Mouse (Mus musculus): ENCODE results near the gene Phf1. TPM values are rescaled to one million over a fixed set of nuclear protein-coding genes. Genes with fewer than 3 reads are reported as not detected.
A peak's percentile ranks its signal among the peaks of the same experiment; 100 is the strongest.
"Not testable (repeated sequence)": the region's sequence is repeated elsewhere in the genome, so short reads cannot be mapped to it uniquely, and the experiment has no call there.

The Phf1 gene
- polyA plus RNA-seq (2016; fragmentation: Nextera tagmentation; extraction: Ambion mirVana) = 4.5 and 8.2 TPM in 2 replicates

DNA sequence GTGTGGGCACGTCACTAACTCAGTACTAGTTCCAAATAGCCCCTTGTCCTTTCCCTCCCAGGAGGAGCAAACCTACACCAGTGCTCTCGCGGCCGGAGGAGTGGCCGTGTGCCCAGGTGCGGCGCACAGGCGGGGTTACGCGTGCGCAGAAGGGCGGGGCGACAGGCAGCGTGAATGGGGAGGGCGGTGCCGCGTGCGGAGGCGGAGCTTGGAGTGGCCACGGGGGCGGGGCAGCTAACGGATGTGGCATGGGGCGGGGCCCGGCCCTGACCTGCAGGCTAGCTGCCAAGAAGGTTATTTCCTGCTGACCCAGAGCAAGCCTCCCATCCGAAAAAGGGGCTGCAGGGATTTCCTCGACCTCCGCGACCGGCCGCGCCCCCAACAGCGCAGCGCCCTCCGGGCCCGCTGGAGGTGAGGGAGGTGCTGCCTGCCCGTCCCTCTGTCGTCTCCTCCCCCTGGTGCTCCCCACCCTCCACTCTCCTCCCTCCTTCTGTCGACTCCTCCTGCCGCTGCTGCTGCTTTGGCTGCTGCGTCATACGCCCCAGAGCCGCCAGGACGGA lies at the start of gene Phf1:
TSS of gene Phf1 (plus strand) at position 214 of the 560 bp plus-strand sequence.
- Histone ChIP-seq H3K9me3 (no peaks in the 10 kb centered on the region), H3K27me3 (ENCODE audit: insufficient read depth, poor library complexity, severe bottlenecking) (no peaks in the 10 kb centered on the region), H3K36me3 (peaks cover 77% of the 10 kb centered on the region), H3K27ac (peak within 1 kb of the TSS; percentile 90), H3K4me1 (replicated peaks) (peaks cover 36% of the 10 kb centered on the region), H3K4me3 (peak within 1 kb of the TSS; percentile 71)
- WGBS = under 1% methylated on average over 43 of the region's 43 CpGs
- DNase-seq (ENCODE audit: low spot score) = peak; percentile 94

GRCm38 (mm10) chr17:26883585-26883984 lies 49.3 kb upstream of the Phf1 start:
- H3K27ac ChIP-seq = no peak overlapping the region
- WGBS = 82% methylated on average over 6 of the region's 6 CpGs
- no peaks in the 10 kb centered on the region for H3K36me3 ChIP-seq

GRCm38 (mm10) chr17:26884995-26885926 lies 47.6 kb upstream of the Phf1 start:
- Histone ChIP-seq H3K27me3 (ENCODE audit: insufficient read depth, poor library complexity, severe bottlenecking) (peaks cover 50% of the 10 kb centered on the region), H3K36me3 (no peaks in the 10 kb centered on the region), H3K9me3 (no peaks in the 10 kb centered on the region), H3K4me1 (replicated peaks) (peaks cover 20% of the 10 kb centered on the region), H3K4me3 (peak overlapping the region; percentile 45), H3K27ac (no peak overlapping the region)
- 24% methylated on average over 25 of the region's 25 CpGs for WGBS
- peak; percentile 71 for DNase-seq (ENCODE audit: low spot score)

More at GRCm38 (mm10) chr17:26883585-26883984, 49.3 kb upstream of the Phf1 start:
- DNase-seq (ENCODE audit: low spot score) = no peak
- Histone ChIP-seq H3K4me1 (replicated peaks) (peaks cover 20% of the 10 kb centered on the region), H3K4me3 (no peak overlapping the region), H3K9me3 (0 out of 2 replicates have a peak, but pooled peaks cover 1% of the 10 kb centered on the region), H3K27me3 (ENCODE audit: insufficient read depth, poor library complexity, severe bottlenecking) (peaks cover 45% of the 10 kb centered on the region)

DNA sequence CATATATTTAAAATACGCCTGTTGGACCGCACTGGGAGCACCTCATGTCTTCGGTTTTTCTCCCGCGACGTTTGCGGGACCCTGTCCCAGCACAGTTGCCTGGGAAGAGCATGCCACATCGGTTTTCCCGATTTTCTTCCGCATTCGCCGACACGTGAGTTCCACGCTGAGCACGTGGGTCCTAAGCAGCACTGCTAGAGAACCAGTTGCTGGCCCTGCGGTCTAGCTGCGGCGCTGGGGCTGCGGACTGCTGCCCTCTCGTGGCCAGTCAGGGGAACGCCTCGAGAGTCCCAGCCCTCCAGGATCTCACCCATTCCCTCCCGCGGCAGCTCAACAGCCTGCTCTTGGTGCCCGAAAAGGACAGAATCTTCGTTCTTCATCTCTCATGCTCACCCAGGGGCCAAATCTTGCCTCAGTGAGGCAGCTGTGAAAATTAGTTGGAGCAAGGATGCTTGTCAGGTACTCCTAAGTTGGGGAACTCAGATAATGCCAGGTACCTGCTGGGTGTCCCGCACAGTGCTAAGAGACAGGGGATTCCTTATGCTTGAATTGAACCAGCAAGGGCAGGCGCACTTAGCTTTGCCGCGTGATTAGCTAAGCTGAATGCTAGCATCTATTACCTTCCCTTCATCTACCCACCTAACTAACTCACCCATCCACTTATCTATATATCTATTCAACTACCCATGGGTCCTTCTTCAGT lies 46.7 kb upstream of the Phf1 start:
- DNase-seq (ENCODE audit: low spot score) = peak; percentile 87
- H3K4me3 ChIP-seq = peak overlapping the region; percentile 45
- 11% methylated on average over 30 of the region's 30 CpGs for WGBS
- peaks cover 20% of the 10 kb centered on the region for H3K4me1 ChIP-seq (replicated peaks)
- H3K36me3 ChIP-seq = no peaks in the 10 kb centered on the region
- peaks cover 55% of the 10 kb centered on the region for H3K27me3 ChIP-seq (ENCODE audit: insufficient read depth, poor library complexity, severe bottlenecking)
- no peaks in the 10 kb centered on the region for H3K9me3 ChIP-seq
- H3K27ac ChIP-seq = peak overlapping the region; percentile 5; the same call in 1 of the 2 replicates

GRCm38 (mm10) chr17:26887926-26888325 lies 44.9 kb upstream of the Phf1 start:
- Histone ChIP-seq H3K27me3 (ENCODE audit: insufficient read depth, poor library complexity, severe bottlenecking) (peaks cover 55% of the 10 kb centered on the region), H3K27ac (no peak overlapping the region), H3K9me3 (no peaks in the 10 kb centered on the region), H3K4me3 (no peak overlapping the region), H3K36me3 (no peaks in the 10 kb centered on the region), H3K4me1 (replicated peaks) (peaks cover 32% of the 10 kb centered on the region)
- DNase-seq (ENCODE audit: low spot score) = no peak
- WGBS = 42% methylated on average over 3 of the region's 3 CpGs

DNA sequence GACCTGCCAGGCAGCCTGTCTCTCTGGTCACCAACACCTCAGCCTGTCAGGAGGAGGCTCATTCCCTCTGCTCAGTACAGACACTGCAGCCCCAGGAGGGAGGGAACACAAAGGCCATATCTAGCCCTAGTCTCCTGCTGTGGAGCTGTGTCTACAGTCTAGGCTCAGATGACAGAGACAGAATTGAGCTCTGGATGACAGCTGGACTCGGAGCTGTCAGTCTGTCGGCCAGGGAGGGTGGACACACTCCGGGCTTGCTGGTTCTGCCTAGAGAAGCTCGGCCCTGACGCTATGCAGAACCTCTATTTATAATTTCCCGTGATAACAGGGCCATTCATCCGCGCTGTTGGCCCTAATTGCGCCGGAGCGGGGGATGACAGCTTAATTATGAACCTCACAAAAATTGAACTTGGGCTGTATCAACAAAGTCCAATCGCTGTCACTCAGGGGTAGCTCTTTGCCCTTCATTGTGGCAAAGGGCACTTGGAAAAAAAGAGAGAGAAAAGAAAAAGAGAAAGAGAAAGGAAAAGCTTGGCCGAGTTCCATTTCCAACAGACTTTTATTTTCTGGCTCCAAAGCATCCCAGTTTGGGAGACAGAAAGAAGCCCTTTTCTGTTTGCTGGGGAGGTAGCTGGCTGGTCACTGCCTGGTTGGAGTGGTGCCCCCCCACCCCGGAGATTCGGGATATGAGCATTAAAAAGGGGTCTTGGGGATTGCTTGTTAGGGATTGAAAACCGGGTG lies 40.0 kb upstream of the Phf1 start:
- 47% methylated on average over 16 of the region's 16 CpGs for WGBS
- peak; percentile 27 for DNase-seq (ENCODE audit: low spot score)
- Histone ChIP-seq H3K27me3 (ENCODE audit: insufficient read depth, poor library complexity, severe bottlenecking) (peaks cover 28% of the 10 kb centered on the region), H3K9me3 (no peaks in the 10 kb centered on the region), H3K36me3 (no peaks in the 10 kb centered on the region), H3K27ac (peak overlapping the region; percentile 59; the same call in 1 of the 2 replicates), H3K4me3 (no peak overlapping the region), H3K4me1 (replicated peaks) (peaks cover 31% of the 10 kb centered on the region)

- Histone ChIP-seq H3K27ac (no peak overlapping the region), H3K9me3 (no peaks in the 10 kb centered on the region), H3K4me1 (replicated peaks) (peaks cover 31% of the 10 kb centered on the region), H3K4me3 (no peak overlapping the region), H3K27me3 (ENCODE audit: insufficient read depth, poor library complexity, severe bottlenecking) (peaks cover 23% of the 10 kb centered on the region), H3K36me3 (no peaks in the 10 kb centered on the region)
- DNase-seq (ENCODE audit: low spot score) = peak; percentile 3
- WGBS = 49% methylated on average over 6 of the region's 6 CpGs
These were observed 39.4 kb upstream of the Phf1 start for GRCm38 (mm10) chr17:26893492-26893891.

DNA sequence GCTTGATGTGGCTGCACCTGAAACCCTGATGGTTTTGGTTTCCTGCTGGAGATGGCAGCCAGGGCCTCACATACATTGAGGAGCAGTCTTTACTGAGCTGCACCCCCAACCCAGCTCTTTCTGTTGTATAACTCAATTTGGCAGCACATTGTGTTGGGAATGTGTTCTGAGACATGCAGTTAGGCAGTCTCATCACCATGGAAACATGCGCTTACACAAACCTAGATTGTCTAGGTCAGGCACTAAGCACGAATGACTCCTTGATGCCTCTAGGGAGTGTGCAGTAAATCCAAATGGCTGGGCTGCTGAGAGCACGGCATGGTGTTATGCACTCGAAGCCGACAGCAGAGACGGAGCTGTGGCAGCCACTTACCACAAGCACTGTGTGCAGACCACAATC lies 38.5 kb upstream of the Phf1 start:
- Histone ChIP-seq H3K36me3 (no peaks in the 10 kb centered on the region), H3K27me3 (ENCODE audit: insufficient read depth, poor library complexity, severe bottlenecking) (peaks cover 21% of the 10 kb centered on the region), H3K27ac (no peak overlapping the region), H3K4me3 (no peak overlapping the region), H3K9me3 (no peaks in the 10 kb centered on the region), H3K4me1 (replicated peaks) (peaks cover 31% of the 10 kb centered on the region)
- 90% methylated on average over 6 of the region's 6 CpGs for WGBS
- no peak for DNase-seq (ENCODE audit: low spot score)

DNA sequence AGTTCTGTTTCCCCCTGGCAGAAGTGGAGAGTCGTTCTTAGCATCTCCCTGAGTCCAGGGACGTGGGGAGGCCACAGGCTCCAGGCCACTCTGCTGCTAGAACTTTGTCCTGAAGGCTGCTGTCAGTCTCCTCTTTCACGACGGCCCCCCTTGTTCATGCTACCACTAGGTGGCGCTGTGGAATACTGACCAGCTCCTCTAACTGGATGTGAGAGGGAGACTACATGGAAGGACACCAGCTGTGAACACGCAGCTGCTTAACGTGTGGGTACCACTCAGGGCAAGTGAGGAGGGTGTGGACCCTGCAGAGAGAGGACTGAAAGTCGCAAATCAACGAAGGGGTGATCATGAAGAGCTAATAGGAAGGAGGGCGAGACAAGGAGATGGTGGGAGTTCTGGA lies 37.3 kb upstream of the Phf1 start:
- Histone ChIP-seq H3K4me1 (replicated peaks) (peaks cover 31% of the 10 kb centered on the region), H3K27ac (no peak overlapping the region), H3K9me3 (no peaks in the 10 kb centered on the region), H3K36me3 (no peaks in the 10 kb centered on the region), H3K27me3 (ENCODE audit: insufficient read depth, poor library complexity, severe bottlenecking) (peaks cover 14% of the 10 kb centered on the region), H3K4me3 (no peak overlapping the region)
- DNase-seq (ENCODE audit: low spot score) = peak; percentile 73
- 9% methylated on average over 10 of the region's 10 CpGs for WGBS

GRCm38 (mm10) chr17:26900916-26901315 lies 31.9 kb upstream of the Phf1 start:
- WGBS = 85% methylated on average over 6 of the region's 6 CpGs
- H3K27me3 ChIP-seq (ENCODE audit: insufficient read depth, poor library complexity, severe bottlenecking) = no peaks in the 10 kb centered on the region

GRCm38 (mm10) chr17:26904320-26904719 lies 28.5 kb upstream of the Phf1 start:
- H3K27ac ChIP-seq = no peak overlapping the region
- 0 out of 2 replicates have a peak, but pooled peaks cover 4% of the 10 kb centered on the region for H3K9me3 ChIP-seq
- H3K27me3 ChIP-seq (ENCODE audit: insufficient read depth, poor library complexity, severe bottlenecking) = no peaks in the 10 kb centered on the region
- H3K4me1 ChIP-seq (replicated peaks) = no peaks in the 10 kb centered on the region
- DNase-seq (ENCODE audit: low spot score) = no peak
- no peaks in the 10 kb centered on the region for H3K36me3 ChIP-seq
- WGBS = 59% methylated on average over 5 of the region's 5 CpGs
- H3K4me3 ChIP-seq = no peak overlapping the region

More at GRCm38 (mm10) chr17:26900916-26901315, 31.9 kb upstream of the Phf1 start:
- DNase-seq (ENCODE audit: low spot score) = no peak
- no peak overlapping the region for H3K4me3 ChIP-seq
- H3K4me1 ChIP-seq (replicated peaks) = no peaks in the 10 kb centered on the region
- H3K9me3 ChIP-seq = no peaks in the 10 kb centered on the region
- no peak overlapping the region for H3K27ac ChIP-seq
- no peaks in the 10 kb centered on the region for H3K36me3 ChIP-seq

DNA sequence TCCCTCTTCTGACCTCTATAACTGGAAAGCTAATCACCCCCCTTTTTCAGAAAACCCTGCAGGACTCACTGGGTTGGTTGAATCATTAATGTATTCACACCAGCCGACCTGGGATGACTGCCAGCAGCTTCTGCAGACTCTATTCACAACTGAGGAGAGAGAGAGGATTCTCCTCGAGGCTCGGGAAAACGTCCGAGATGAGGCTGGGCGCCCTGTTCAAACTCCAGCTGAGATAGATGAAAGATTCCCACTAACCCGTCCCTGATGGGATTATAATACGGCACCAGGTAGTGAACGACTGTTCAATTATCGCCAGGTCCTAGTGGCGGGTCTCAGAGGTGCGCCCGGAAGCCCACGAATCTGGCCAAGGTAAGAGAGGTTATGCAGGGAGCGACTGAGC lies 25.3 kb upstream of the Phf1 start:
- WGBS = 92% methylated on average over 15 of the region's 15 CpGs
- not testable (repeated sequence) for H3K36me3 ChIP-seq; H3K27me3 ChIP-seq (ENCODE audit: insufficient read depth, poor library complexity, severe bottlenecking); DNase-seq (ENCODE audit: low spot score); H3K27ac ChIP-seq; H3K9me3 ChIP-seq; H3K4me3 ChIP-seq; H3K4me1 ChIP-seq (replicated peaks)

Measured in hindbrain, embryonic 10.5 days (tissue).